ENCODE assay signal across 26 mouse cellular contexts in genomic region chr11:96542561-96542960, GRCm38 (mm10).
DNase-seq lines count a peak whose midpoint lies in the region; ATAC-seq lines count a peak whose summit lies in the region.
"Had no signal": no experiment of that assay in that cellular context is flagged by ENCODE, and none has a peak within 500 bp of the region (broad histone marks: within the 10 kb centered on the region; RNA-seq: fewer than 3 reads in every experiment).

No protein-coding gene starts in this region.

- H3K9ac ChIP-seq in heart, embryonic 11.5 days (ENCODE audit: low read depth, low read length), result no peak overlapping the region
- H3K9ac ChIP-seq in neural tube, embryonic 14.5 days (replicated peaks; ENCODE audit: low read depth, low read length), result no peak overlapping the region
- H3K9ac ChIP-seq: embryonic facial prominence, embryonic 12.5 days; forebrain, embryonic 15.5 days; heart, embryonic 12.5 days; intestine, embryonic 15.5 days; limb, embryonic 12.5 days; liver, embryonic 15.5 days; lung, embryonic 14.5 days; midbrain, embryonic 13.5 days had no signal

- no peaks in the 10 kb centered on the region for H3K9me3 ChIP-seq in heart, embryonic 11.5 days (replicated peaks; ENCODE audit: control insufficient read depth, low read length)
- no peaks in the 10 kb centered on the region for H3K9me3 ChIP-seq in neural tube, embryonic 14.5 days (ENCODE audit: control insufficient read depth, low read length)
- H3K9me3 ChIP-seq: embryonic facial prominence, embryonic 12.5 days; forebrain, embryonic 10.5 days; forebrain, embryonic 15.5 days; heart, embryonic 12.5 days; intestine, embryonic 15.5 days; limb, embryonic 12.5 days; liver, embryonic 15.5 days; midbrain, embryonic 13.5 days had no signal

- peaks cover 25% of the 10 kb centered on the region for H3K27me3 ChIP-seq in heart, embryonic 11.5 days (ENCODE audit: control insufficient read depth, insufficient read depth, low read length)
- H3K27me3 ChIP-seq in neural tube, embryonic 14.5 days (ENCODE audit: control insufficient read depth, insufficient read depth, low read length), result no peaks in the 10 kb centered on the region
- H3K27me3 ChIP-seq: intestine, embryonic 15.5 days had no signal

- DNase-seq in heart, adult 11 months, result peak; percentile 11
- DNase-seq in neural tube, embryonic 10.5 days (ENCODE audit: extremely low spot score, low spot score), result no peak
- DNase-seq in kidney, postnatal 14 days, result peak; percentile 67
- DNase-seq in cerebellum, adult 18-20 months, result no peak
- DNase-seq in left cerebral cortex, adult 18-20 months (ENCODE audit: low spot score in 2 of 2), result no peak
- DNase-seq: adrenal gland, postnatal 10 days; cerebellum, adult 9-10 months; cerebellum, postnatal 36 days; gastrocnemius, postnatal 25 days; heart, adult 18-20 months; heart, postnatal 4 days; lung, embryonic 14.5 days; right cerebral cortex, adult 18-20 months; spleen, adult 18-20 months; thymus, postnatal 14 days had no signal

- no peak overlapping the region for H3K4me2 ChIP-seq in heart, embryonic 11.5 days
- no peak overlapping the region for H3K4me2 ChIP-seq in neural tube, embryonic 14.5 days (ENCODE audit: low read depth, low read length)
- H3K4me2 ChIP-seq: embryonic facial prominence, embryonic 12.5 days; forebrain, embryonic 15.5 days; heart, embryonic 12.5 days; intestine, embryonic 15.5 days; limb, embryonic 12.5 days; liver, embryonic 15.5 days; lung, embryonic 14.5 days; midbrain, embryonic 13.5 days had no signal

- no peaks in the 10 kb centered on the region for H3K36me3 ChIP-seq in heart, embryonic 11.5 days (ENCODE audit: control insufficient read depth, insufficient read depth, low read length)
- no peaks in the 10 kb centered on the region for H3K36me3 ChIP-seq in neural tube, embryonic 14.5 days (ENCODE audit: control insufficient read depth, insufficient read depth, low read length)
- H3K36me3 ChIP-seq: embryonic facial prominence, embryonic 12.5 days; forebrain, embryonic 10.5 days; forebrain, embryonic 15.5 days; heart, embryonic 12.5 days; intestine, embryonic 15.5 days; limb, embryonic 12.5 days; liver, embryonic 15.5 days; midbrain, embryonic 13.5 days had no signal

- H3K4me1 ChIP-seq in heart, embryonic 11.5 days (ENCODE audit: control insufficient read depth, insufficient read depth, low read length), result no peaks in the 10 kb centered on the region
- peaks cover 12% of the 10 kb centered on the region; the same call in 1 of the 2 replicates for H3K4me1 ChIP-seq in neural tube, embryonic 14.5 days (ENCODE audit: control insufficient read depth, insufficient read depth, low read length)
- H3K4me1 ChIP-seq: embryonic facial prominence, embryonic 12.5 days; forebrain, embryonic 10.5 days; forebrain, embryonic 15.5 days; heart, embryonic 12.5 days; intestine, embryonic 15.5 days; limb, embryonic 12.5 days; liver, embryonic 15.5 days; midbrain, embryonic 13.5 days had no signal

- ATAC-seq in heart, embryonic 11.5 days (replicated peaks; ENCODE audit: insufficient number of reproducible peaks, low FRiP score, low TSS enrichment), result no peak
- no peak for ATAC-seq in neural tube, embryonic 14.5 days (ENCODE audit: low read depth)
- ATAC-seq: forebrain, embryonic 15.5 days; hindbrain, embryonic 16.5 days; intestine, embryonic 15.5 days; midbrain, embryonic 13.5 days had no signal

- 81% methylated on average over 7 of the region's 7 CpGs for WGBS in heart, embryonic 11.5 days (ENCODE audit: insufficient replicate concordance)
- WGBS in neural tube, embryonic 14.5 days, result 58% methylated on average over 7 of the region's 7 CpGs

- no peak overlapping the region for H3K4me3 ChIP-seq in heart, embryonic 11.5 days (ENCODE audit: low read depth, low read length)
- H3K4me3 ChIP-seq in neural tube, embryonic 14.5 days (ENCODE audit: low read depth, low read length), result no peak overlapping the region
- H3K4me3 ChIP-seq: embryonic facial prominence, embryonic 12.5 days; forebrain, embryonic 10.5 days; forebrain, embryonic 15.5 days; heart, embryonic 12.5 days; intestine, embryonic 15.5 days; limb, embryonic 12.5 days; liver, embryonic 15.5 days; midbrain, embryonic 13.5 days had no signal

- no peak overlapping the region for H3K27ac ChIP-seq in heart, embryonic 11.5 days (ENCODE audit: low read depth, low read length)
- 0 out of 2 replicates have a peak overlapping the region, but pooled peaks have one; percentile 52 for H3K27ac ChIP-seq in neural tube, embryonic 14.5 days (ENCODE audit: low read depth, low read length)
- H3K27ac ChIP-seq: embryonic facial prominence, embryonic 12.5 days; forebrain, embryonic 10.5 days; forebrain, embryonic 15.5 days; intestine, embryonic 15.5 days; limb, embryonic 12.5 days; liver, embryonic 15.5 days; midbrain, embryonic 13.5 days had no signal

Comparison
In these comparisons a context has a peak if more than half of its experiments do, and no peak if none do; other contexts are left out.
1. DNase-seq: peak in heart, adult 11 months (single experiment) and kidney, postnatal 14 days (single experiment); none in neural tube, embryonic 10.5 days (single experiment), cerebellum, adult 18-20 months (0 of 2) and left cerebral cortex, adult 18-20 months (0 of 2).